Mouse (Mus musculus) retina, embryonic 14.5 days (tissue): Measurements from ENCODE around the gene Taf3.

Source experiments
- DNase-seq: peaks from one replicate; pipeline ENCODE4 v3.0.0-alpha.2; 2015; ENCODE audit warnings: low spot score

Gene Taf3

DNA sequence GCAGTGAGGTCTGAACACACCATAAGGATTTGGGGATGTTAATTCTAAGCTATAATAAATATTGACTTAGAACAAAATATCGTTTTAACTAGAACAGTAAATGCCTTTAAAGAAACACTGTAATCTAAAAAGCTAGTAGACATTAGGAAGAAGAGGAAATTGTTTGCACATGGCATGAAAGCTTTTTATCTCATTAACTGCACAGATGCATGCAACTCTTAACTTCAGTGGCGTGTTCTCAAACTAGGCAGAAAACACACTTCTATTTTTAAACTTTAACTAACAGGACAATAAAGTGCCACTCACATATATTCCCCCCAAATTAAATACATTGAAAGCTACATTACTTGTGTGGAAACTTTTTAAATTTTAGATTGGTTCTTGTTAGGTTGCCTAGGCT lies 91.8 kb downstream of the Taf3 start:
- DNase-seq, result no peak

DNA sequence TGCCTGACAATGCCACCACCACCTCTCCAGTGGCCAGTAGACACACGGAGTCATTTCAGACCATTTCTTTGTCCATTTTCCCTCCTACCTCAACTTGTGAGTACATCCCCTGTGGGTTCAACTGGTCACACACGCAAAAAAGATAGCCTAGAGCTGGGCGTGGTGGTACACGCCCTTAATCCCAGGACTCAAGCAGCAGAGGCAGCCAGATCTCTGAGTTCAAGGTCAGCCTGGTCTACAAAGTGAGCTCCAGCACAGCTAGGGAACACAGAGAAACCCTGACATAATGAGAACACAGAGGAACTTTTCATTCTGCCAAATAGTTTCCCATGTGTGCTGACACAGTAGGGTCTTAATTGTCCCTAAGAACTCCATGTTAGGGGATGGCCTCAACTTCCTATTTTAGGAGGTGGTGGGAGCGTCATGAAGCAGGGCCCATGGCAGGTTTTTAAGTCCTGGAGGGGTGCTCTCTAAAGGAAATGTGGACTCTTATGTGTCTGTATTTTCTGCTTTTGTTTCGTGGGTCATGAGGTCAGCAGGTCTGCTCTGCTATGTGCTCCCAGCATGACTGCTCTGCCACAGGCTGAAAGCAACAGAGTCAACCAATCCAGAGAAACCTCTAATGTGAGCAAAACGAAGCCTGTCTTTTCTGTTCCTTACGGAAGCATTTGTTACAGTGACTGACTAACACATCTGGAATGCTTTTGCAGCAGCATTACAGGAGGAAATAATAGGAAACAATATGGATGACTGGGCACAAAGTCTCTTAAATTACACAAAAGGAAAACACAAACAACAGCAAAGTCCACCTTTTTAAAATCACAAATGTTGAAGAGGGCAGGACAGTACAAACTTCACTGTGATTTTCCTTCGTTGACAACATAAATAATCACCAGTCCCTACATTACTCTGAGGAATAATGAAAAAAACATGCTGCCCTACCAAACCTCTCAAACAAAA lies 92.5 kb downstream of the Taf3 start:
- peak; percentile 12 for DNase-seq

DNA sequence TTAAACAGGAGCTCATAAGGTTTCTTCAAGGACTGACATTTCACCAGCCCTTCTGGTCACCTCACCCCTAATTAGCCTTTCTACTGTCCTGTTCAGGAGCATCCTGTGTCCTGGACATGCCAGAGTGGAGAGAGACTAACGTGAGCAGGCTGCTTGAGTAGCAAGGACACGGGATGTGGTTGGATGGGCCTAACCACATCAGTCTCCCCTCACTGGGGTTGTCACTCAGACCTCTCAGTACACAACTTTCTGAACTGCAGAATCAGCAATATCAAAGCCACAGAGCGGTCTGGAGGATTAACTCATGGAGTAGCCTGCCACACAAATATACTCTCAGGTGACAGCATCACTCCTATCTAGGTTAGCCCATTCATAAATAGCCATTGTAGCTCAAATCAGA lies 101.7 kb downstream of the Taf3 start:
- no peak for DNase-seq

DNA sequence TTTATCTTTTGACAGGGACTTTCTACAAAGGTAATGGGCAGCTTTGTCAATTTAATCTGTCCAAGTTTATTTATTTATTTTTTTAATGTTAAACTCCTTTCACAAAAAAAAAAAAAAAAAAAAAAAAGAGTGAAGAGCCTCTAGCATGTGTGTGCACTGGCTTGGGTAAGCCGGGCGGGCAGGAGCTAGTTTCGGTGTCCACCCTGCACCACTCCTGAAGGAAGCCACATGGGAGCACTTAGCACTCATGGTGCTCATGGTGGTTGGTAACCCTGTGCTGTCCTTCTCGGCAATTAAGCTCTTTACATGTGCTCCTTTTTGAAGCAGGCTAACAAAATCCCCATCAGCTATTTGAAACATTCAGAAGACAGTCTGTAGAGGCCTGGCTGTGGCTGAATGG lies 102.8 kb downstream of the Taf3 start:
- no peak for DNase-seq

DNA sequence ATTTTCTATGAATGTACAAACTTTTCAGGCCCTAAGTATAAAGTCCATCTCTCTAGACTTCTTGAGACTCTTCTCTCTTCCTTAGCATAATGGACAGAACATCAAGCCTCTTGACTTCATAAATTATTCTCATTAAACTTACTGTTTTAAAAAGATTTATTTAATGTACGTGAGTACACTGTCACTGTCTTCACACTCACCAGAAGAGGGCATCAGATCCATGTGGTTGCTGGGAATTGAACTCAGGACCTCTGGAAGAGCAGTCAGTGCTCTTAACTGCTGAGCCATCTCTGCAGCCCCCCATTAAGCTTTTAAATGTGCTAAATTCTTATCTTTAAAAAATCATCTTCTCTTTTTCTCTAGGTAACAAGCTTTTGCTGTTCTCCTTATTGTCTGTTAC lies 105.4 kb downstream of the Taf3 start:
- DNase-seq, result no peak

DNA sequence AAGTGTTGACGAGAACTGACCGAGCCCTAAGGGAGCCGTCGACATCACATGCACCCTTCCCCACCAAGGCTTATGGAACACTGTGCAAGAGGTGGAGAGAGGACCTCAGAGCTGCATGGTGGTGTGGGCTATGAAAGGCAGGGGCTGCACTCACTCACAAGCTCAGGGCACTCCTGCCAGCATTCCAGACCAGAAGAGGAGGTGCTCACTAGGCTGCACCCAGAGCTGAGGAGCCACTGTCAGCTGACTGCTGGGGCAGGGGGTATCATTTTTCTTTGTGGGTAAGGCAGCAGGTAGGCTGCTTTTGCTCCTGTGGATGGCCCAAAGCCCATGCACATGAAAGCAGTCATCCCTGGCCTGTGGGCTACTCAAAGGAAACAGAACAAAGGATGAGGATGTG lies 109.1 kb downstream of the Taf3 start:
- DNase-seq, result no peak

DNA sequence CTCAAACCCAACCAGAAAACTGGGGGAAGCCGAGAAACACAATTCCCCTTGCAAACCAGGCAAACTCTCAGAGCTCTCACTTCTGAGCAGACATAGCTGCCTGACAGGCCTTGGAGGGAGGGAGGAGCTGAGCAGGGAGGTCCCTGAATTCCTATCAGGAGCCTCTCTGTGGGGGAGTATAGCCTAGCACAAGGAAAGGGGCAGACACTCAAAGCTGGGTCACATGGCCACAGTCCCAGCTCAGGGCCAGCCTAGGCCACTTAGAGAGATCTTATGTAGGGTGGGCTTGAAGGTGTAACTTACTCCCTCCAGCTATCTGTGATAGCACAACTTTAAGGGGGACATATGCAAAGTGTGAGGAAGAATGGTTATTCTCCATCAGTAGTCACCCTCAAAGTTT lies 112.4 kb downstream of the Taf3 start:
- peak; percentile 17 for DNase-seq

DNA sequence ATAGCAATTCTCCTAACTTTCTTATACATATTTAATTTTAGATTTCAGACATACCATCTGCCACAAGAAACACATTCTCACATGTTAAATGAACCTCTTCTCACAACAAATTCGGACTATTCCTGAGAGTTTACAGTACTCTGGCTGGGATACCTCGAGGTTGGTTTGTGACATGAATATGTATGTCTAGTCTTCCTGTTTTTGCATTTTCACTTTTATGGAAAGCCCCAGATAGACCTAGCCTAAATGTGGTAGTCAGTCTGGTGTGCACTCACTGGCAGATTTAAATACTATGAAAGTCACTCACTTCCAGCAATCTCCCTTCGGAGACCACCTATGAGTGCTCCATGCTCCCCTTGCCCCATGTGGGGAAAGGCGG lies 121.5 kb downstream of the Taf3 start:
- no peak for DNase-seq

DNA sequence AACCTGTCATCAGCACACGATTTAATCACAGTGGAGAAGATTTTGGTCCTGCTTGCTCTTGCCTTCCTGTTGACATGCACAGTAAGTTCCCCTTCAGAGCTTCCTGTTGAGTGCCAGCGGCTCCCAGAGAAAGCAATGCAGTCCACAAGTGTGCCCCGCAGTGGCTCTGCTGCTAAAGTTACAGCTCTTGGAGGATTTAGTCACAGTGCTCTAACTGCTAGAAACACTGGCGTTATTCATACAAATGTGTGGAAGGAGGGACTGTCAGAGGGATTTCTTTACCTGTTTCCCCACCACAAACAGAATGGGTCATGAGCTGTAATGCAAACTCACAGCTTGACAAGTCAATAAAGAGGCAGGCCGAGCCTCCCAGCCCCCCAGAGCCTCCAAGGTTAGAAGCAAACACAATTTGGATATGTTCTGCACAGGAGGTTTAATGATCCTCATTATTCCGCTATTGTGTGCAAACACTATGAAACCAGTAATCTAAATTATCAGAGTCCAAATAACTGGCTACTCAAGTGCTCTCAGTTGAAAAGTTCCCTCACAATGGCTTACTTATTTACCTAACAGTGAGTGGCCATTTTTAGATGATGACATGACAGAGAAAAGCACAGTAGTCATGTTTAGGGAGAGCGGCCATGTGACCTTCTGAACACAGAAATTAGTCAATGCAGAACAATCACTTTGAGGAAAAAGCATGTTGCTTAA lies 122.0 kb downstream of the Taf3 start:
- DNase-seq, result peak; percentile 53

DNA sequence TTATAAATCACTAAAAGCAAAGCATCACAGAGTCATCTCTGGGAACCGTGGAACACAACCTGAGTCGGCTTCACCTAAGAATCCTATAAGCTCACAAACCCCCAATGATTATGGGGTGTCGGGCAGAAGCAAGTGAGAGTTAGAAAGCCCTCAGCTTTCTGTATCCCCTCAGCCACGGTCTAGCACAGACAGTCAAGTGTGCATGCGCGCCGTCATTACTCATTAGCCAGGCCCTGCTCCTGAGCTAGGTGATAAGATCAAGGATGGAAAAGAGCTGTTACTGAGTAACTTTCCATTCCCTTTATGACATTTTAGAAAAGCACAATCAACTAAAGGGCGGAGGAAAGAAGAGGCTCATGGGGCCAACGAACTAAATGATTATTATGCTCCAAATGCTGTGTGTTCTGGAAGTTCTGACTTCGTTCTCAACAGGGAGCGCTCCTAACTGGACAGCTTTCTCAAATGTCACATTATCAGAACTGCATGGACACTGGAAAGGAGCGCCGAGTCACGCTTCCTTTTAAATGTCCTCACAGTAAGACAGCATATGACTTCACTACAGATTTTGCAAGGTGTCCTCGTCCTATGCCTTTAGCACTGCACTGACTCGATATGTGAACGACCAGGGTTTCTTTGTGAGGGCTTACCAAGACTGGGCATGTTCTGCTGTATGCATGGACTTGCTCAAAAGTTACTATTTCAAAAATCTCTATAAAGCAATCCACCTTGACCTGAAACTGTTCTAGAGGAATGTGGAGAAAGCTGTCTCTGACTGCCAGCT lies 129.5 kb downstream of the Taf3 start:
- no peak for DNase-seq

DNA sequence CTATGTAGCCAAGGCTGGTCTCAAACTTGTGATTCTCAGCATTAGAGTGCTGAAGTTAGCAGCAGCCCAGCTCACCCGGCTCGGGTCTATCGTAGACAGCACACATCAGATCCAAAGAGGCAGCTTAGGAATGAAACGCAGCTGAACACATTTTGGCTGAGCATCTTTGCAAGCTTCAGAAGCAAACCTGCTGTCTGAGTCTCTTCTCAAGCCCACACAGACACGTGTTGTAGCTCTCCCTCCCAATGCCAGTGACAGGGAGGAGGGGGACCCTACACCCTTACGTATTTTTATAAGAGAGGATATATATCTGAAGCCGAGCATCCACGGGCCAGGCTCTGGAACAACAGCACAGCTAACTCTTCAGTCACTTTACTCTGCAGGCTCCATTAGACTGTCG lies 130.8 kb downstream of the Taf3 start:
- DNase-seq, result no peak

DNA sequence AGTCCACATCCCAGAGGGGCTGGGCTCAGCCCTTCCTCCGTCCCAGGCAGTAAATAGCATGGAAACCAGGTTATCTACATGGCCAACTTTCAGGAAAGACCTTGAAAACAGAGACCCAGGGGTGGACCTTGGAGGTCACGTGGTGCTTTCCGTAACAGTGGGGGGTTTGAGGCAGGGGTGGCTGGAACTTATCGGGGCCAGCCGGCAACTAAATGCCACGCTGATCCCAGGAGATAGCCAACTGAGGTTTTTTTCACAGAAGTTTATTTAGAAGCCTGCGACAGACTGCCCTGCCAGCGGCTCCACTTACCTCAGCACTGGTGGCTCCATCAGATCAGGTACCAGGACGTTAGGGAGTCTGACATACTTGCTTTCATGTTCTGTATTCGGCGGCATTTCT lies 142.4 kb downstream of the Taf3 start:
- DNase-seq, result no peak

GRCm38 (mm10) chr2:9903854-9904560 lies 144.4 kb downstream of the Taf3 start:
- DNase-seq, result no peak

DNA sequence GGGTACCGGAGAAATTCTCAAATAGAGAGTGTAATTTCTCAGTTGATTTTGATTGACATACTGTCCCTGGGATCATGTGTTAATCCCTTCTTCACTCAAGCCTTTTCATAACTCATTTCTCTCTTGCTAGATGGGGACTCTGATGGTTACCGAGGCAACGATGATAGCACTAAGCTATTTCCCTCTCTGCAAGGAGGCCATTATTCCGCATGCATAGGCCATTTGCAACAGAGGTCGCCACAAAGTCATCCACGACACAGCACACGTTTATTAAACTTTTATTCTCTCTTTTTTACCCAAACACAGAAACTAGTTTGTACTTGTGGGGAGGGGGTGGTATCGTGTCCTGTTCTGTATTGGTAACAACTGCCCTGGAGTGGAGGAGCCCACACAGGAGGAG lies 150.6 kb downstream of the Taf3 start:
- peak; percentile 64 for DNase-seq

DNA sequence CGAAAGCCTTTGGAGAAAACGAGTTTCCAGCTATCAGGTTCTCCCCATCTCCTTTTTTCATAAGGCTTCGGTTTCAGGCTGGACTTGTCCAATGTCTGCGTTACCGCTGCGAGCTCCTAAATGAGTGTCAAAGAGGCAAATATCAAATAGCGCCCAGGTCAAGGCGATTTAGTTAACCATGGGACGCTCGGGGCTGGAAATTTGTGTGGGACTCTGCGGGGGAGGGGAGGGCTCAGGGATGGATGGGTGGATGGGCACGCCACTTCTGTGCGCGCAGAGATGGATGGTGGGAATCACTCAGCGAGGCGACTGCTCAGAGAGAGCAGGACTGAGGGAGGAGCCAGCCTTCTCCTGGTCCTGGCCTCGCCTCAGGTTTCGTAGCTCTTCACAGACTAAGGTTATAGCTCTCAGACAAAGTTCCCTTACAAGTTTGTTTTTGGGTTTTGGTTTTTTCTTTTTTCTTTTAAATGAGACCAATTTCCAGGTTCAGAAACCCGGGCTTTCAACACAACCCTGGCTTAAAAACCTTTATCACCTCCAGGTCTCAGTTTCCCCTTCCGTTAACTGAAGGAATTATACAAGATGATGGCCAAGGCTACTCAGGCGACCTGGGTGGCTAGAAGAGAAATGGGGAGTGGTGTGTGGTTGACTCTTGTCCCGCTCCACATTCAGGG lies 152.2 kb downstream of the Taf3 start:
- DNase-seq, result peak; percentile 27

DNA sequence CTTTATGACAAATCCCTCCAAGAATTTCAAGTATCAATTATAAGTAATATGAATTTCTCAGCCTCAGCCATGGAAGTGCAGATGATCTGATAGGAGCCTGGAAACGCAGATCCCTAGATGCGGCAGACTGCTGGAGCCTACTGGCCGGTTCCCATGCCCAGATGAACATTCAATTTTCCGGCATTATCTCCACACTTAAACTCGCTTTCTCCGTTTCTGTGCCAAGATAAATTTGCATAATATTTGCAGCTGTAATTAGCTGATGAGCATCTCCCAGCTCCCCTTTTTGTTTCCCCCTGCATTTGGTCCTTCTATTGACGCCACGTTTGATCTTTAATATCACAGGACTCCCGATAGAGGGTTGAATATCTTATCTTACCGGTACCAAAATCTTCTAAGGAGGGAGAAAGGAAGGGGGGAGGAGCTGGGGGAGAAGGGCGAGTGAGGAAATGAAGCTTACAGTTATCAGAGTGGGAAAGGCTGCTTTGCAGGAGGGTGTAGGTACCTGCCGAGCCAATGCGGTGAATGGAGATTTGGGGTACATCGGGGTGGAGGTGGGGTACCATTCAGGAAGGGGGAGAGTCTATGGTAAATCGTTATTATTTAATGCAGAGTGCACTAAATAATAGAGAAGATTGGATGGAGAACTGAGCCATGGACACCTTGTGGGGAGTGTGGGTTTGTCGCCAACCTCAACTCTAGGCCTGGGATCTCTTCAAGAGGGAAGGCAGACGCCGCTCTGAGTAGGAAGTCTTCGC lies 153.4 kb downstream of the Taf3 start:
- peak; percentile 31 for DNase-seq

GRCm38 (mm10) chr2:9893272-9893953 lies 155.0 kb downstream of the Taf3 start:
- peak; percentile 31 for DNase-seq

GRCm38 (mm10) chr2:9892541-9892940 lies 155.9 kb downstream of the Taf3 start:
- no peak for DNase-seq

- no peak for DNase-seq
Observed at GRCm38 (mm10) chr2:9890906-9891305, 157.5 kb downstream of the Taf3 start.

DNA sequence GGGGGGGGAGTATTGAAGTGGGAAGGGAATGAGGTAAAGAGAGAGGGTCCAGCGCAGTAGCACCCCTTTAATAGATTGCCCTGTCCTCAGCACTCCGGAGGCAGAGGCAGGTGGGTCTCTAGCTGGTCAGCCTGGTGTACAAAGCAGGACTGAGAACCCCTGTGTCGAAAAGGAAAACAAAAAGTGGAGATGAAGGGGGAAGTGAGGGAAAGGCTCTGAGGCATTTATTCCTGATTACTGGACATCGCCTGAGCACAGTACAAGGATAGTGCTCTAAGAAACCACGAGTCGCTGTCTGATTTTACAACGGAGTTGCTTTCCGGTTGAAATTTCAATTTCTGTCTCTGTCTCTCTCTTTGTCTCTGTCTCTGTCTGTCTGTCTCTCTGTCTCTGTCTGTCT lies 158.1 kb downstream of the Taf3 start:
- no peak for DNase-seq
